Mouse (Mus musculus) MEL (cell line): ENCODE results near the gene Hist1h3c. TPM values are rescaled to one million over a fixed set of nuclear protein-coding genes. Genes with fewer than 3 reads are reported as not detected.

ENCODE experiments used
- DNase-seq: peaks from one replicate; pipeline ENCODE4 v3.0.0; 2011; ENCODE audit warnings: low read depth, low spot score
- H3K27ac ChIP-seq: 2 replicates; pipeline ENCODE4 v1.5.1; 2012; ENCODE audit warnings: low read depth, mild to moderate bottlenecking, control low read depth, low read length, moderate library complexity; ENCODE audit not compliant: control insufficient read depth
- H3K27me3 ChIP-seq, 2 experiments: fragments of 150-350 bp in 1 of 2; sonication (generic) in 1 of 2; 2 replicates each; pipeline ENCODE4 v1.6.1; 2012; ENCODE audit warnings: low read length in 2 of 2, mild to moderate bottlenecking in 2 of 2, improper control_type of control experiment in 1 of 2, moderate library complexity in 1 of 2; ENCODE audit not compliant: insufficient read depth in 2 of 2, control insufficient read depth in 1 of 2
- H3K36me3 ChIP-seq, 2 experiments: 2 replicates each; pipeline ENCODE4 v1.6.1; 2012 to 2014; ENCODE audit warnings: low read length in 2 of 2, improper control_type of control experiment in 1 of 2, inconsistent platforms in 1 of 2, mild to moderate bottlenecking in 1 of 2; ENCODE audit not compliant: insufficient read depth in 2 of 2, control insufficient read depth in 1 of 2
- H3K4me1 ChIP-seq, 2 experiments: fragments of 150-350 bp in 1 of 2; sonication (generic) in 1 of 2; 2 replicates each; pipeline ENCODE4 v1.6.1; 2012; ENCODE audit warnings: low read length in 2 of 2, improper control_type of control experiment in 1 of 2, mild to moderate bottlenecking in 1 of 2; ENCODE audit not compliant: insufficient read depth in 2 of 2, control insufficient read depth in 1 of 2
- H3K4me3 ChIP-seq, 2 experiments: fragments of 150-350 bp in 1 of 2; sonication (generic) in 1 of 2; 2 replicates each; pipeline ENCODE4 v1.5.1; 2012; ENCODE audit warnings: low read depth in 2 of 2, low read length in 2 of 2, mild to moderate bottlenecking in 2 of 2, moderate library complexity in 2 of 2, control low read depth in 1 of 2, improper control_type of control experiment in 1 of 2; ENCODE audit not compliant: control insufficient read depth in 1 of 2, insufficient read depth in 1 of 2
- H3K79me2 ChIP-seq: 2 replicates; pipeline ENCODE4 v1.6.1; 2012; ENCODE audit warnings: mild to moderate bottlenecking, low read length, moderate library complexity; ENCODE audit not compliant: control insufficient read depth, poor library complexity, insufficient read depth
- H3K9ac ChIP-seq: 2 replicates; pipeline ENCODE4 v1.6.1; 2012; ENCODE audit warnings: low read depth, mild to moderate bottlenecking, control low read depth, low read length, moderate library complexity; ENCODE audit not compliant: control insufficient read depth, poor library complexity, severe bottlenecking
- H3K9me3 ChIP-seq: fragments of 150-350 bp; sonication (generic); replicated peaks from 2 replicates; pipeline ENCODE4 v1.6.1; 2012; ENCODE audit warnings: mild to moderate bottlenecking, low read length, improper control_type of control experiment, moderate library complexity; ENCODE audit not compliant: insufficient read depth
- CHD1 ChIP-seq: IDR thresholded peaks from 2 replicates; pipeline ENCODE4 v1.6.1; 2012; ENCODE audit warnings: low read depth, mild to moderate bottlenecking, inconsistent platforms, low read length, improper control_type of control experiment
- CHD2 ChIP-seq: IDR thresholded peaks from 2 replicates; pipeline ENCODE4 v1.6.1; 2011; ENCODE audit warnings: low read length, improper control_type of control experiment
- CTCF ChIP-seq, 3 experiments: IDR thresholded peaks in 2 of 3; conservative IDR thresholded peaks in 1 of 3; 2 replicates each; pipeline ENCODE4 v1.5.1; 2011 to 2012; ENCODE audit warnings: low read length in 3 of 3, low read depth in 2 of 3, mild to moderate bottlenecking in 2 of 3, improper control_type of control experiment in 1 of 3, inconsistent platforms in 1 of 3, mixed read lengths in 1 of 3, moderate library complexity in 1 of 3; ENCODE audit not compliant: control insufficient read depth in 1 of 3, insufficient read depth in 1 of 3, poor library complexity in 1 of 3, severe bottlenecking in 1 of 3
- E2F4 ChIP-seq: IDR thresholded peaks from 2 replicates; pipeline ENCODE4 v1.6.1; 2011; ENCODE audit warnings: low read depth, low read length, improper control_type of control experiment, borderline replicate concordance
- GATA1 ChIP-seq: IDR thresholded peaks from 2 replicates; pipeline ENCODE4 v1.6.1; 2011; ENCODE audit warnings: low read depth, low read length, improper control_type of control experiment
- HCFC1 ChIP-seq: IDR thresholded peaks from 2 replicates; pipeline ENCODE4 v1.6.1; 2012; ENCODE audit warnings: low read depth, mild to moderate bottlenecking, inconsistent platforms, low read length, improper control_type of control experiment, moderate library complexity
- JUND ChIP-seq: IDR thresholded peaks from 2 replicates; pipeline ENCODE4 v1.6.1; 2011; ENCODE audit warnings: low read depth, mild to moderate bottlenecking, improper control_type of control experiment, low read length
- MAX ChIP-seq: IDR thresholded peaks from 2 replicates; pipeline ENCODE4 v1.6.1; 2011; ENCODE audit warnings: low read length, improper control_type of control experiment
- MAZ ChIP-seq: IDR thresholded peaks from 2 replicates; pipeline ENCODE4 v1.6.1; 2012; ENCODE audit warnings: low read depth, mild to moderate bottlenecking, inconsistent platforms, low read length, improper control_type of control experiment
- RCOR1 ChIP-seq: IDR thresholded peaks from 2 replicates; pipeline ENCODE4 v1.6.1; 2012; ENCODE audit warnings: low read depth, mild to moderate bottlenecking, inconsistent platforms, low read length, improper control_type of control experiment
- SIN3A ChIP-seq: IDR thresholded peaks from 2 replicates; pipeline ENCODE4 v1.6.1; 2012; ENCODE audit warnings: low read length, improper control_type of control experiment, inconsistent platforms
- UBTF ChIP-seq: IDR thresholded peaks from 2 replicates; pipeline ENCODE4 v1.6.1; 2012; ENCODE audit warnings: low read depth, mild to moderate bottlenecking, inconsistent platforms, low read length, improper control_type of control experiment, moderate library complexity, borderline replicate concordance; ENCODE audit not compliant: insufficient read depth
- ZKSCAN1 ChIP-seq: IDR thresholded peaks from 2 replicates; pipeline ENCODE4 v1.6.1; 2012; ENCODE audit warnings: low read depth, mild to moderate bottlenecking, inconsistent platforms, low read length, improper control_type of control experiment, moderate library complexity
- ZMIZ1 ChIP-seq: IDR thresholded peaks from 2 replicates; pipeline ENCODE4 v1.6.1; 2012; ENCODE audit warnings: low read depth, mild to moderate bottlenecking, inconsistent platforms, low read length, improper control_type of control experiment, moderate library complexity
- ZNF384 ChIP-seq: IDR thresholded peaks from 2 replicates; pipeline ENCODE4 v1.6.1; 2012; ENCODE audit warnings: low read depth, mild to moderate bottlenecking, inconsistent platforms, low read length, improper control_type of control experiment
- polyA plus RNA-seq, 2 experiments: library from polyadenylated mRNA; stranded (reverse) in 1 of 2; unstranded in 1 of 2; fragments of >175 nt in 1 of 2; fragments of >200 nt in 1 of 2; gene quantifications; 2 replicates each; pipeline versions ENCODE4 v1.2.1 to v1.2.4; 2012; ENCODE audit warnings: low replicate concordance in 2 of 2, low read depth in 1 of 2; ENCODE audit not compliant: insufficient read length in 2 of 2, insufficient read depth in 1 of 2, missing spikeins in 1 of 2
- total RNA-seq: library from RNA; depleted of rRNA; stranded (reverse); fragments of 300-350 nt; gene quantifications from 2 replicates; pipeline ENCODE4 v1.2.3, GENCODE M21; 2012

Hist1h3c gene
- total and polyA plus RNA-seq, 3 experiments, result 1.7 to 1,651 TPM; not detected in 1

GRCm38 (mm10) chr13:23744421-23745380 lies 701 bp downstream of the Hist1h3c start (continued):
- no peak for TF ChIP-seq ZNF384

GRCm38 (mm10) chr13:23743963-23744362 lies 1.4 kb downstream of the Hist1h3c start:
- peaks cover 0 to 12% of the 10 kb centered on the region in 2 experiments; a peak in 1 of 4 replicates for H3K4me1 ChIP-seq
- DNase-seq, result peak; percentile 74
- H3K27me3 ChIP-seq, result no peaks in the 10 kb centered on the region
- H3K9me3 ChIP-seq, result no peaks in the 10 kb centered on the region
- H3K9ac ChIP-seq, result peak overlapping the region; percentile 84
- peaks cover 1% of the 10 kb centered on the region; the same call in 1 of the 2 replicates for H3K79me2 ChIP-seq
- peaks cover 0 to 30% of the 10 kb centered on the region in 2 experiments; a peak in 2 of 4 replicates for H3K36me3 ChIP-seq
- peak overlapping the region; percentile 95 for H3K27ac ChIP-seq
- peak overlapping the region; percentile 0 to 42; a peak in 2 of 4 replicates for H3K4me3 ChIP-seq
- TF ChIP-seq MAZ (no peak), HCFC1 (no peak), JUND (no peak), MAX (no peak), SIN3A (no peak), ZNF384 (no peak), GATA1 (no peak), UBTF (no peak), CHD2 (no peak), ZKSCAN1 (no peak)

DNA sequence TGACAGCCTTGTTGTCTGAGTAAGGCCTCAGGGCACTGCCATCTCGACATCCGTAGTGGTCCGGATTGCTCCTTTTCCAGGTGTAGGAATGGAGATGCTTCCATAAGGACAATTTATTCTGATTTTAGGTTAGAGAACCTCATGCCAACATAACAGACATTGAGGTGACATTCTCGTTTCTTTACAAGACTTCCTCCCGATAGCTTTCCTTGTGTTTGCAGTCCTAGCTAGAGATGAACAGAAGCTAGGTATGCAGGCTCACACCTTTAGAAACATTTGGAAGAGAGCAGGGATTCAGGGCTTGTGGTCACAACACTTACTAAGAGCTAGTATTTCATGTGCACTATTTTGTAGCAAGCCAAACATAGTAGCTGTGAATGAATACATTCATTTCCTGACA lies 2.2 kb downstream of the Hist1h3c start:
- peak; percentile 41 for DNase-seq
- H3K9ac ChIP-seq, result peak overlapping the region; percentile 23; the same call in 1 of the 2 replicates

More for the DNA sequence above, 2.2 kb downstream of the Hist1h3c start:
- Histone ChIP-seq H3K27me3 (no peaks in the 10 kb centered on the region), H3K27ac (peak overlapping the region; percentile 26; the same call in 1 of the 2 replicates), H3K36me3 (peaks cover 0 to 23% of the 10 kb centered on the region in 2 experiments; a peak in 2 of 4 replicates), H3K4me1 (0 out of 4 replicates have a peak, but pooled peaks cover 0 to 8% of the 10 kb centered on the region in 2 experiments), H3K4me3 (no peak overlapping the region), H3K79me2 (peaks cover 1% of the 10 kb centered on the region; the same call in 1 of the 2 replicates), H3K9me3 (no peaks in the 10 kb centered on the region)
- TF ChIP-seq HCFC1, result no peak
- no peak for TF ChIP-seq CHD1
- TF ChIP-seq SIN3A, result no peak
- TF ChIP-seq ZNF384, result no peak
- TF ChIP-seq ZMIZ1, result no peak
- no peak for TF ChIP-seq ZKSCAN1
- no peak for TF ChIP-seq RCOR1
- no peak for TF ChIP-seq GATA1
- TF ChIP-seq MAX, result no peak
- no peak for TF ChIP-seq E2F4
- no peak for TF ChIP-seq CTCF (IDR thresholded peaks at IDR 0.05 in 2 of 3, conservative IDR thresholded peaks at IDR 0.05 in 1 of 3; ENCODE audit: control insufficient read depth in 1 of 3, insufficient read depth in 1 of 3, low read depth in 2 of 3, low read length in 3 of 3, poor library complexity in 1 of 3, severe bottlenecking in 1 of 3)
